ENCODE assay signal across 17 mouse cellular contexts in genomic region chr13:113581436-113581835, GRCm38 (mm10).
"Had no signal": no experiment of that assay in that cellular context is flagged by ENCODE, and none has a peak within 500 bp of the region (broad histone marks: within the 10 kb centered on the region; RNA-seq: fewer than 3 reads in every experiment).

No protein-coding gene starts in this region.

- DNase-seq: lung, adult 2 months; lung, postnatal 14 days; lung, postnatal 36 days; midbrain, embryonic 14.5 days; right cerebral cortex, postnatal 14 days; thymus, adult 2 months; thymus, postnatal 25 days; thymus, postnatal 4 days had no signal

- H3K36me3 ChIP-seq: lung, embryonic 15.5 days; midbrain, embryonic 12.5 days; neural tube, embryonic 12.5 days; stomach, embryonic 15.5 days had no signal

- H3K9ac ChIP-seq: lung, embryonic 15.5 days; midbrain, embryonic 12.5 days; neural tube, embryonic 12.5 days; stomach, embryonic 15.5 days had no signal

- H3K27me3 ChIP-seq: lung, embryonic 15.5 days; megakaryocyte, embryonic 14.5 days; midbrain, embryonic 12.5 days; neural tube, embryonic 12.5 days; stomach, embryonic 15.5 days had no signal

- H3K4me2 ChIP-seq: lung, embryonic 15.5 days; midbrain, embryonic 12.5 days; neural tube, embryonic 12.5 days; stomach, embryonic 15.5 days had no signal

- H3K4me1 ChIP-seq: neural tube, embryonic 12.5 days; stomach, embryonic 15.5 days had no signal

- H3K4me3 ChIP-seq: lung, embryonic 15.5 days; megakaryocyte, embryonic 14.5 days; midbrain, embryonic 12.5 days; neural tube, embryonic 12.5 days; stomach, embryonic 15.5 days had no signal

- H3K9me3 ChIP-seq: lung, embryonic 15.5 days; midbrain, embryonic 12.5 days; neural tube, embryonic 12.5 days; stomach, embryonic 15.5 days had no signal

- H3K27ac ChIP-seq: lung, embryonic 15.5 days; macrophage; midbrain, embryonic 12.5 days; neural tube, embryonic 12.5 days; stomach, embryonic 15.5 days; stomach, postnatal 0 days had no signal

- ATAC-seq: lung, postnatal 0 days; midbrain, embryonic 16.5 days had no signal
